Mouse (Mus musculus) layer of hippocampus, postnatal 14 days (tissue): ENCODE data around the gene Fyn. TPM values are rescaled to one million over a fixed set of nuclear protein-coding genes. Genes with fewer than 3 reads are reported as not detected.

ENCODE experiments used
- DNase-seq, 2 experiments: peaks; one replicate each; pipeline ENCODE4 v3.0.0; 2021 to 2022; ENCODE audit warnings: low spot score in 2 of 2, mixed read lengths in 1 of 2
- total RNA-seq, 2 experiments: library from RNA; stranded (reverse); gene quantifications; 2 replicates each; pipeline ENCODE4 v1.2.3; 2021

Fyn gene
- total RNA-seq, 2 experiments from 2014 or later: 260 to 261 TPM

GRCm38 (mm10) chr10:39558492-39559005, 189.9 kb downstream of the Fyn start:
- DNase-seq: no peak

- no peak for DNase-seq
These were observed 190.7 kb downstream of the Fyn start for GRCm38 (mm10) chr10:39559321-39559720.

- DNase-seq: no peak
These were observed 193.7 kb downstream of the Fyn start for GRCm38 (mm10) chr10:39562383-39562782.

GRCm38 (mm10) chr10:39563552-39564223, 195.0 kb downstream of the Fyn start:
- DNase-seq: no peak

GRCm38 (mm10) chr10:39566901-39567300, 198.2 kb downstream of the Fyn start:
- no peak for DNase-seq

- no peak for DNase-seq
These were observed 200.3 kb downstream of the Fyn start for GRCm38 (mm10) chr10:39568991-39569390.

- no peak for DNase-seq
These were observed 202.4 kb downstream of the Fyn start for GRCm38 (mm10) chr10:39571011-39571410.

- no peak for DNase-seq
These were observed 203.5 kb downstream of the Fyn start for GRCm38 (mm10) chr10:39572050-39572671.

GRCm38 (mm10) chr10:39572672-39573051, 204.0 kb downstream of the Fyn start:
- peak; percentile 43 to 66 for DNase-seq

- no peak for DNase-seq
These were observed 207.8 kb downstream of the Fyn start for GRCm38 (mm10) chr10:39576466-39576865.

- DNase-seq: no peak
These were observed 211.8 kb downstream of the Fyn start for GRCm38 (mm10) chr10:39580477-39580876.

GRCm38 (mm10) chr10:39582385-39582784, 213.7 kb downstream of the Fyn start:
- DNase-seq: no peak

- DNase-seq: no peak
These were observed 215.1 kb downstream of the Fyn start for GRCm38 (mm10) chr10:39583718-39584117.

GRCm38 (mm10) chr10:39587290-39587925, 218.8 kb downstream of the Fyn start:
- peak in 1 of 2 experiments; percentile 41 for DNase-seq

- DNase-seq: no peak
These were observed 219.5 kb downstream of the Fyn start for GRCm38 (mm10) chr10:39587973-39588746.

- no peak for DNase-seq
These were observed 221.3 kb downstream of the Fyn start for GRCm38 (mm10) chr10:39589765-39590546.

- no peak for DNase-seq
These were observed 222.0 kb downstream of the Fyn start for GRCm38 (mm10) chr10:39590629-39591028.

- DNase-seq: no peak
These were observed 223.8 kb downstream of the Fyn start for GRCm38 (mm10) chr10:39592501-39592900.

- no peak for DNase-seq
These were observed 226.1 kb downstream of the Fyn start for GRCm38 (mm10) chr10:39594716-39595115.

- DNase-seq: no peak
These were observed 227.2 kb downstream of the Fyn start for GRCm38 (mm10) chr10:39595862-39596261.
